Mouse (Mus musculus) adipocyte (in vitro differentiated cells): Measurements from ENCODE around the gene Park7.
A peak's percentile ranks its signal among the peaks of the same experiment; 100 is the strongest.

ENCODE experiments used
- DNase-seq: peaks from one replicate; pipeline ENCODE4 v3.0.0-alpha.2; 2016; ENCODE audit warnings: low spot score

Park7 gene

GRCm38 (mm10) chr4:150914290-150914733, at the start of gene Park7, which contains the start of gene Tnfrsf9:
Gene Park7 (minus strand): TSS chr4:150914437.
Gene Tnfrsf9 (plus strand): TSS chr4:150914562.
- DNase-seq = peak; percentile 96

GRCm38 (mm10) chr4:150963711-150964110, 49.5 kb upstream of the Park7 start:
- peak; percentile 25 for DNase-seq

DNA sequence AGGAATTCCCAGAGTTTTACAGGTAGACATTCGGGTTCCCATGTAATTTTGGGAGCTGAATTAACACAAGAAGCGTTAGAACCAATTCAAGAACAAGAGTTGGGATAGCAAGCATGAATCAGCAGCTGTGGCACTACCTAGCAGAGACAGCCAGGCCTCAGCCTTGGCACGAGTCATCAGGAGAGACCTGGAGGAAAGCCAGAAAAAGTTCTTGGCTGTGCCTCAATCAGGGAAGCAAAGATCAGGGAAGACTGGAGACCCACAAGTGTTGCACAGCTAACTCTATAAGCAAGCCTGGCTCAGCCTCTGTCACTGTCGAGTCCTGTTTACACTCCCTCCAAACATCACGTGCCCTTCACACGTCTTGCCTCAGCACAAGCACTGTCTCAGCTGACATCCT, 48.0 kb upstream of the Park7 start:
- DNase-seq = peak; percentile 23

DNA sequence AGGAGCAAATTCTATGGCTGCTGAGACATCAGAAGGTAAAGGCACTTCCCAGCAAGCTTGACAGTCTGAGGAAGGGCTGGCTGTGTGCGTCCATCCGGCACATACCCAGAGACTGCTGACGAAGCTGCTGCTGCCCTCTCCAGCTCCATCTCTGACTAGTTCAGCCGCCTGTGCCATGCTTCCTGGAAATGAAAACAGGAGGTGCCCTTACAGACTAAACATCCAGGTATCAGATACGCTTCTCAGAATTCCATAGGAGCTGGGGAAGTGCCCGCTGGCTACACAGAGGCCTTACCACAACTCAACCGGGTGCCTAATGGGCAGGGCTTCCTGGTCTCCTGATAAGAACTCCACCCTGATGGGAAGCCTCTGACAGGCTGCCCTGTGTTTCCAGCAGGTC, 44.3 kb upstream of the Park7 start:
- DNase-seq = no peak

GRCm38 (mm10) chr4:150957106-150957458, 42.8 kb upstream of the Park7 start:
- no peak for DNase-seq

DNA sequence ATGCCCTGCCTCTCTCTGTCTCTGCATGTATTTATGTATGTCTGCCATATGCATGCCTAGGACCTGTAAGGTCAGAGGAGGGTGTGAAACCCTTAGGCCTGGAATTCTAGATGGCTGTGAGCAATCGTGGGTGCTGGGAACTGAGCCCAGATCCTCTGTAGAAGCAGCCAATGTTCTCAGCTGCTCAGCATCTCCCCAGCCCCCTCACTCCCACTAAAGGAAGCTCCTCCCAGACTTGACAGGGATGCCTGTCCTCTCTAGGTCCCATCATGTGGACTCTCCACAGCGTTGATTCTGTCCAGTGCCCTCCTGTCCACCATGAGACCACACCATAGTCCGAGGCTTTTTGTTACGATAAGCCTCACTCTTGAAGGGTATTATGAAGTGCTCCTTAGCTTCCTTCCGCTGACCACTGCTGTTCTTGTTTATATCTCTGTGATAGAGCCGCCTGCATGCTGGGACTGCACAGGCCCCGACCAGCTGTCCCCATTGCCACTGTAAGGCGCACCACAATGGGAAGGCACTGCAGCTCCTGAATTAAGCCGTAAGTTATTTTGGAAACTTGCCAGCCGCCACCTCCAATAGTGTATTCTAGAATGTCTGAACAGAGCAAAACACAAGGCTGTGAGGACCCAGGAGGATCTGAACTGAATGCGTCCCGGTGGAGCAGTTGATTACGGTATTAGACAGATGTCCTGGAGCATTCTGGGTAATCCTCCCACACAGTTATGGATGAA, 42.3 kb upstream of the Park7 start:
- no peak for DNase-seq

DNA sequence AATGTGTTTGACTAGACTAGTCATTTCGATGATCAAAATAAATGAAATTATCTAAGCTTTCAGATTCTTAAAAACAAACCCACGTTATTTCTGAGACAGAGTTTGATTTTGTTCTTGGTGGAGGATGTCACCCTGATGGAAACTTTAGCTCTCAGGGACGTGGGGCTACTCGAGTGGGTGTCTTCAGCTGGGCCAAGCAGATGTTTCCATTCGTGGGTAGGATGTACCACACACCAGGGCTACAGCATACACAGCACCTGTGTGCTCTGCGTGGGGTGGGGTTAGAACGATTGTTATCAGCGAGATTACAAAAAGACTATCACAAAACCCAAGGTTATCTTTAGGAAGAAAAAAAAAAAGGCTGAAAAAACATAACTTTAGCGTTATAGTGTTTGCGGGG, 36.7 kb upstream of the Park7 start:
- no peak for DNase-seq

- no peak for DNase-seq
Measured at GRCm38 (mm10) chr4:150944707-150945106, 30.5 kb upstream of the Park7 start.

GRCm38 (mm10) chr4:150939991-150940651, 25.9 kb upstream of the Park7 start:
- DNase-seq = no peak

DNA sequence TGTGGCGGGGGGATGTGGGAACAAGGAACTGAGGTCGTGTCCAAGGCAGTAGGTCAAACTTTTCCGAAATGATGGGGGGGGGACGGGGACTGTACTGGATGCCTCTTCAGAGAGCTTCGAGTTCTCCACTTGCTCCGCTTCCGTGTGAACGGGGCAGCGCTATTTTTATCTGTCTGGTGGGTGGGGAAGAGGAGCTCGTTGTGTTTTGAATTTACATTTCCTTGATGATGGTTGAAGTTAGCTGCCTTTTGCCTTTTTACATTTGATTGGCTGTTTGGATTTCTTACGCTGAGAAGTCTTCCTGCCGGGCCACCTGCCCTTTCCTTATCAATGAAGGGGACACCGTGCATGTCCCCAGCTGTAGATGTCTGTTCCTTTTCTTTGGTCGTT, 23.8 kb upstream of the Park7 start:
- no peak for DNase-seq

- no peak for DNase-seq
Measured at GRCm38 (mm10) chr4:150937293-150938062, 23.2 kb upstream of the Park7 start.

- DNase-seq = no peak
Measured at GRCm38 (mm10) chr4:150933503-150933902, 19.3 kb upstream of the Park7 start.

DNA sequence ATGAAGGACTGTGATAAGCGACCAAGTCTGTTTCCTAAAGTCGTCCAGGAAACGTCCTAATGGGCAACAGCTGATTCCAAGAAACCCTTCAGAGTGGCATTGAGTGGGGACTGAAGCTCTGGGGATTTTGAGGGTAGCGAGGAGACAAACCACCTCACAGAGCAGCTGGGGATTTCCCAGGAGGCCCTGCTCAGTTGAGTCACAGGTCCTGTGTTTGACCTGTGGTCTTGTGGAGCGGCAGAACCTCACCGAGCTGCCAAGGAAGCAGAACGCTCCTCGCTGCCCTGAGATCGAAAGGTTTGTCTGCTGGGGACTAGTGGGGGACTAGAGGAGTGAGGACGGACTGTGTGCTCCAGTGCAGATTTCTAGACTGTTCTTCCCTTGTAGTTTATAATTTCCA, 13.6 kb upstream of the Park7 start:
- DNase-seq = no peak

DNA sequence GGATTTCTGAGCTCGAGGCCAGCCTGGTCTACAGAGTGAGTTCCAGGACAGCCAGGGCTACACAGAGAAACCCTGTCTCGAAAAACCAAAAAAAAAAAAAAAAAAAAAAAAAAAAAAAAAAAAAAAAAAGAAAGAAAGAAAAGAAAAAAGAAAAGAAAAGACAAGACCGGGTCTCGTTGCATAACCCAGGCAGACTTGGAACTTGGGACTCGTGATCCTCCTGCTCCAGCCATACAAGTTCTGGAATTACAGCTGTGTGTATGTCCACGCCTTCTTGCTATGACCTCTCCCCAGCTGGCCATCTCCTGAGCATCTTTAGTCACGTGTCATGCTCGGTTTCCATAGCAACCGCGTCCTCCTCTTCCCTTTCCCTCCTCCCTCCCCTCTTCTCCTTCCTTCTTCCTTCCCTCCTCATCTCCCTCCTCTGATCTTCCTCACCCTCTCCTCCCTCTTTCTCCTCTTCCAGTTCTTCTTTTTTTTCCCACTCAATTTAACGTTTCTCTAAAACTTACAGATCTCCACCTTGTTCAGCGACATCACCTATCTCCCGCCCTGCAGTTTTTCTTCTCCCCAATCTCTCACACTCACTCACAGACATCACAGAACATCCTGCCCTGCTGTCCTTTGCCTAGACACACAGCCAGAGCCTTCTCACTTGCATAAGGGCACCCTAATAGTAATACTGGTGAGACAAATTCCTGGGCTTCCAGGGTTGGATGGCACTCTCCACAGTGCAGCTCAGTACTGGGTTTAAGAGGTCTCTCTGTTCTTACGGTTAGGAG, 12.9 kb upstream of the Park7 start:
- DNase-seq = no peak

DNA sequence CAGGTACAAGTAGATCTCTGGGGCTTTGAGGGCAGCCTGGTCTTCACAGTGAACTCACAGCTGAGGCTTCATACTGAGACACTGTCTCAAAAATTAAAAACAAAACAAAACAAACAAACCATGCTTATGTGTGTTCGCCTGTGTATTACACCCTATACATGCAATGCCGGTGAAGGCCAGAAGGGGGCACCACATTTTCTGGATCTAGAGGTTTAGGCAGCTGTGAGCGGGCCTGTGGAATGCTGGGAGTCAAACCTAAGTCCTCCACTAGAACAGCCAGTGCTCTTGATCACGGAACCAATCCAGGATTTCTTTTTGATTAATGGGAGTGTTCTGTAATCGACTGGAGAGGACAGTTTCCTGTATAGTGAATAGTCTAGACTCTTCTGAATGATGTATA, 11.7 kb upstream of the Park7 start:
- no peak for DNase-seq

GRCm38 (mm10) chr4:150924936-150925335, 10.7 kb upstream of the Park7 start:
- no peak for DNase-seq

- DNase-seq = no peak
Measured at GRCm38 (mm10) chr4:150924308-150924707, 10.1 kb upstream of the Park7 start.

DNA sequence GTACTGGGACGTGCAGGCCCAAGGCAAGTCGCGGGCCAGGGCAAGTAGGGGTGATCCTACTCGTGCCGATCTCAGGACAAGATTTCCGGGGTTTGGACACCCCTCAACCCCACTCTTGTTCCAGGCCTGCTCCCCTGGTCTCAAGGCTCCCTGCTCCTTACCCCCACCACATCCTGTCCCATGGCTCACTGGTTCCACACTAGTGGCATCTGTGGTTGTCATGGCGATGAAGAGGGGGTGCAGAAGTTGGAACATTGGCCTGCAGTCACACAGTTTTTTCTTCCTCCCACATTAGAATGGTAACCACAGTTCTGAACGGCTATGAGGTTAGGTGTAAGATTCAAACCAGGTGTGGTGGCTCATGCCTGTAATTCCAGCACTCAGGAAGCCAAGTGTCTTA, 7.0 kb upstream of the Park7 start:
- no peak for DNase-seq

GRCm38 (mm10) chr4:150917336-150918027, 3.2 kb upstream of the Park7 start:
- DNase-seq = no peak

GRCm38 (mm10) chr4:150915181-150915906, 1.1 kb upstream of the Park7 start:
- no peak for DNase-seq

- DNase-seq = peak; percentile 24
Measured at GRCm38 (mm10) chr4:150913743-150914142, 494 bp downstream of the Park7 start.
